Mouse (Mus musculus) embryonic facial prominence, embryonic 12.5 days (tissue): ENCODE measurements at regions not wholly inside any gene's neighbourhood (a gene's known extent, or its start where the extent isn't known, plus 50 kb on each side); places are given as distances from the start of the nearest gene placed in this dataset.

ENCODE experiments used
- ATAC-seq: fragments of 200-750 bp; cut with Nextera tagmentation; 2 replicates; pipeline ENCODE4 v1.8.0; 2017; ENCODE audit not compliant: insufficient number of reproducible peaks, insufficient read depth, low FRiP score, low TSS enrichment
- H3K27ac ChIP-seq: fragments of 300-500 bp; sonication (generic); 2 replicates; pipeline ENCODE4 v1.5.1; 2016; ENCODE audit warnings: mild to moderate bottlenecking
- H3K27me3 ChIP-seq: fragments of 300-500 bp; sonication (generic); 2 replicates; pipeline ENCODE4 v1.6.1; 2016; ENCODE audit warnings: mild to moderate bottlenecking, moderate library complexity
- H3K36me3 ChIP-seq: fragments of 300-500 bp; sonication (generic); 2 replicates; pipeline ENCODE4 v1.6.1; 2016; ENCODE audit warnings: mild to moderate bottlenecking
- H3K4me1 ChIP-seq: fragments of 300-500 bp; sonication (generic); 2 replicates; pipeline ENCODE4 v1.6.1; 2016
- H3K4me2 ChIP-seq: fragments of 300-500 bp; sonication (generic); replicated peaks from 2 replicates; pipeline ENCODE4 v1.6.1; 2016; ENCODE audit warnings: mild to moderate bottlenecking, moderate library complexity
- H3K4me3 ChIP-seq: fragments of 300-500 bp; sonication (generic); 2 replicates; pipeline ENCODE4 v1.5.1; 2016; ENCODE audit warnings: mild to moderate bottlenecking
- H3K9ac ChIP-seq: fragments of 300-500 bp; sonication (generic); 2 replicates; pipeline ENCODE4 v1.6.1; 2016; ENCODE audit warnings: mild to moderate bottlenecking, moderate library complexity
- H3K9me3 ChIP-seq: fragments of 300-500 bp; sonication (generic); 2 replicates; pipeline ENCODE4 v1.6.1; 2016; ENCODE audit warnings: mild to moderate bottlenecking, moderate library complexity
- WGBS: fragments of 180-500 bp; shearing (Covaris S2); methylation state at CpG from one replicate; pipeline ENCODE4 v1.1.7; 2016; 5-methylcytosine and 5-hydroxymethylcytosine counted together

DNA sequence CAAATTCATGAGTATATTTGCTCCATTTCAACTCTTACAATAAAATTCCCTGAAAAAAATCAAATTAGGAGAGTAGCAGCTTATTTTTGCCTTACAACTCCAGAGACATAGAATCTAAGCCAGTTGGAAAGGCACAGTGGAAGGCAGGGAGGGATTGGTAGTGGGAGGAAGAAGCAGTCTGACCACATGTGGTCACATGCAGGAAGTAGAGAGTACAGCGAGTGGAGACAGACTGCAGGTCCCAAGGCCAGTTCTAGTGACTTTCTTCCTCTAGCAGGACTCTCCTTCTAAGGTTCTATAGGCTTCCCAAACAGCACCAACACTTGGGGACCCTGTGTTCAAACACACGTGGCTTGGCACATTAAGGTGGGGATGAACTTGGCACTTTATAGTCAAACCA is 245.6 kb upstream of the Adgrl4 start:
- Histone ChIP-seq H3K36me3 (no peaks in the 10 kb centered on the region), H3K4me1 (no peaks in the 10 kb centered on the region), H3K27me3 (no peaks in the 10 kb centered on the region), H3K9ac (no peak overlapping the region), H3K4me2 (no peak overlapping the region), H3K4me3 (no peak overlapping the region), H3K27ac (no peak overlapping the region), H3K9me3 (no peaks in the 10 kb centered on the region)
- WGBS, result 71% methylated on average over 2 of the region's 2 CpGs
- no peak for ATAC-seq

DNA sequence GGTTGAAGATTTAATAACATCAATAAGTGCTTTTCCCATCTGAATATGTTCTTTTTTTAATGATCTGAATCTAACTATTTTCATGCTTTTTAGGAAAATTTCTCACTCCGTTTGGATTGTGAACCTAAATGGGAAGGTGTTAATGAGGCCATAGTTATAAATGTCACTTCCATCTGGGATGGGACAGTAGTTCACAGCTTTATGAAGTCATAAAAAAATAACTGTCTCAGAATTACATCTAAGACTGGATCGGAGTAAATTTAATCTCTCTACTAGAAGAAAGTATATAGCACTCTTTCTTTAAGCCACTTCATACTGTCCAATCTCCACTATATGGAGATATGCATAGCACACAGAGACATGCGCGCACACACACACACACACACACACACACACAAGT is 226.7 kb upstream of the Adgrl4 start:
- 88% methylated on average over 4 of the region's 4 CpGs for WGBS
- no peak for ATAC-seq
- H3K27me3 ChIP-seq, result no peaks in the 10 kb centered on the region
- no peaks in the 10 kb centered on the region for H3K9me3 ChIP-seq
- H3K4me1 ChIP-seq, result no peaks in the 10 kb centered on the region
- H3K4me3 ChIP-seq, result no peak overlapping the region
- H3K4me2 ChIP-seq, result no peak overlapping the region
- no peak overlapping the region for H3K9ac ChIP-seq
- H3K27ac ChIP-seq, result no peak overlapping the region
- H3K36me3 ChIP-seq, result no peaks in the 10 kb centered on the region

DNA sequence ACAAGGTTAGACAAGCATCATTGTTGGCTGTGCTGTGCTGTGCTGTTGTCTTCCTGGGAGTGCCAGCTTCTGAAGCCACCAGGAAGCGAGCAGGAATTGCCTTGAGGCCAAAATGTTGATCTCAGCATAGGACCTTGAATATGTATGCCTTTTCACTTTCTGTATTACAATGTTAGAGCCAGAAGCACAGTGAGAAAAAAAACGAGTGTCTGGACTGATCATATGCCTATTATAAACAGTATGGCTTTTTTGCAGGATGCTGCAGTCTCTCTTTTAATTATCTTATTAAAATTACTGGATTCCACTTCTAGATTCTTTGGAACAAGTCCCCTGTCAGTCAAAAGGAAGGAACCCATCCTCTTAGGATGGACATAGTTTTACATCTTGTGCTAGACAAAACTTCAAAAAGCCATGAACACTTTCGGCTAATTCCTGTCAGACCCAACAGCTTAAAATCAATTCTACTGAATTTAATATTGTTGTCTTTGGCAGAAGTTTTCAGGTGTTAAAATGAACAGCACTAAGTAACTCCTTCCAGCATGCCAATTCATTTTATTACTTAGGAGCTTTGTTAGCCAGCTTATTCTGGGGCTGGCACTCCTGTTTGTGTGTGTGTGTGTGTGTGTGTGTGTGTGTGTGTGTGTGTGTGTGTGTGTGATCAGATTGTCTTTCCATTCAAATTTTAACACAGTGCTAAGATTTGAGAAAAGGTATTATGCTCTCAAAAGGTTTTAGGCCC is 220.8 kb upstream of the Adgrl4 start:
- no peaks in the 10 kb centered on the region for H3K9me3 ChIP-seq
- no peak overlapping the region for H3K4me2 ChIP-seq
- no peaks in the 10 kb centered on the region for H3K36me3 ChIP-seq
- ATAC-seq, result no peak
- no peak overlapping the region for H3K27ac ChIP-seq
- H3K27me3 ChIP-seq, result no peaks in the 10 kb centered on the region
- H3K4me3 ChIP-seq, result no peak overlapping the region
- H3K9ac ChIP-seq, result no peak overlapping the region
- H3K4me1 ChIP-seq, result no peaks in the 10 kb centered on the region
- 63% methylated on average over 3 of the region's 3 CpGs for WGBS

DNA sequence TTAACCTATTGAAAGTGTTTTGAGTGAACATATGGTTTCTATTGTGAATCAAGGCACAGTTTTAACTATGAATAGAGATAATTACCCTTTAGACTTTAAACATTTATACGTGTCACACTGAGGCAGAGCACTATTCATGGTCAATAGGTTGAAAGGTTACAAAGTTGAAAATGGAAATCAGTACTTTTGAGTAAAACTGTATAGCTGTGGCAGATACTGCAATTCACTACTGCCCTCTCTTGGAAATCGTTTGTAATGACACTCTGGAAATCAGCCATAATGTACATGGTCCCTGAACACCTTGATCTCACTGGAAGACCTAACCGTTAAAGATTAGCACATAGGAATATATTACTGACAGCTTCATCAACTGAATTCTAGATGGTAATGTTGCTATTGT is 215.3 kb upstream of the Adgrl4 start:
- Histone ChIP-seq H3K9ac (no peak overlapping the region), H3K9me3 (no peaks in the 10 kb centered on the region), H3K36me3 (no peaks in the 10 kb centered on the region), H3K4me3 (no peak overlapping the region), H3K4me1 (no peaks in the 10 kb centered on the region), H3K4me2 (no peak overlapping the region), H3K27ac (no peak overlapping the region), H3K27me3 (no peaks in the 10 kb centered on the region)
- WGBS, result 10% methylated on average over 3 of the region's 3 CpGs
- no peak for ATAC-seq

- no peaks in the 10 kb centered on the region for H3K4me1 ChIP-seq
- H3K9me3 ChIP-seq, result no peaks in the 10 kb centered on the region
- no peaks in the 10 kb centered on the region for H3K36me3 ChIP-seq
- H3K4me3 ChIP-seq, result no peak overlapping the region
- H3K27ac ChIP-seq, result no peak overlapping the region
- no peaks in the 10 kb centered on the region for H3K27me3 ChIP-seq
- H3K9ac ChIP-seq, result no peak overlapping the region
- no peak for ATAC-seq
- 79% methylated on average over 2 of the region's 2 CpGs for WGBS
- H3K4me2 ChIP-seq, result no peak overlapping the region
These were observed 185.2 kb upstream of the Adgrl4 start for GRCm38 (mm10) chr3:151252458-151252857.

- no peaks in the 10 kb centered on the region for H3K9me3 ChIP-seq
- no peaks in the 10 kb centered on the region for H3K4me1 ChIP-seq
- H3K9ac ChIP-seq, result no peak overlapping the region
- no peak for ATAC-seq
- no peaks in the 10 kb centered on the region for H3K36me3 ChIP-seq
- H3K27ac ChIP-seq, result no peak overlapping the region
- no peak overlapping the region for H3K4me2 ChIP-seq
- 77% methylated on average over 3 of the region's 3 CpGs for WGBS
- no peaks in the 10 kb centered on the region for H3K27me3 ChIP-seq
- no peak overlapping the region for H3K4me3 ChIP-seq
These were observed 174.9 kb upstream of the Adgrl4 start for GRCm38 (mm10) chr3:151262821-151263220.

DNA sequence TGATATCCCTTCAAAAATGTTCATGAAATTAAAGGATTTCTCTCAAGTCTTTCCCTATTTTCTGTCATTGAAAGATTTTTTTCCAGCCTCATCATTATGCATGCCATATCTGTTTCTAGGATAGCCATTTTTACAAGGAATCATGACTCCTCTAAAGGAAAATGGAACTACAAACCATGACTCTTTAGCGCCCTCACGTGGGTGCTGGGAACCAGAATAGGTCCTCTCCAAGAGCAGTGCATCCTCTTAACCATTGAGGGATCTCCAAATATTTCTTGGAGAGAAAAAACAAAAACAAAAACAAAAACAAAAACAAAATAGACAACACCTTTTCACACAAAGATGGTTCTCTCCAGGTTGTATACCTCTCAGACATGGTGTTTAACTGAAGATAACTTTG is 172.0 kb upstream of the Adgrl4 start:
- Histone ChIP-seq H3K9me3 (no peaks in the 10 kb centered on the region), H3K36me3 (no peaks in the 10 kb centered on the region), H3K27me3 (no peaks in the 10 kb centered on the region), H3K4me2 (no peak overlapping the region), H3K4me1 (no peaks in the 10 kb centered on the region), H3K27ac (no peak overlapping the region), H3K4me3 (no peak overlapping the region), H3K9ac (no peak overlapping the region)
- WGBS, result 21% methylated on average over 2 of the region's 2 CpGs
- no peak for ATAC-seq

GRCm38 (mm10) chr3:151269514-151269913 is 168.2 kb upstream of the Adgrl4 start:
- Histone ChIP-seq H3K4me2 (no peak overlapping the region), H3K9ac (no peak overlapping the region), H3K27me3 (no peaks in the 10 kb centered on the region), H3K36me3 (no peaks in the 10 kb centered on the region), H3K4me3 (no peak overlapping the region), H3K27ac (no peak overlapping the region), H3K4me1 (no peaks in the 10 kb centered on the region), H3K9me3 (no peaks in the 10 kb centered on the region)
- 70% methylated on average over 2 of the region's 2 CpGs for WGBS
- no peak for ATAC-seq

DNA sequence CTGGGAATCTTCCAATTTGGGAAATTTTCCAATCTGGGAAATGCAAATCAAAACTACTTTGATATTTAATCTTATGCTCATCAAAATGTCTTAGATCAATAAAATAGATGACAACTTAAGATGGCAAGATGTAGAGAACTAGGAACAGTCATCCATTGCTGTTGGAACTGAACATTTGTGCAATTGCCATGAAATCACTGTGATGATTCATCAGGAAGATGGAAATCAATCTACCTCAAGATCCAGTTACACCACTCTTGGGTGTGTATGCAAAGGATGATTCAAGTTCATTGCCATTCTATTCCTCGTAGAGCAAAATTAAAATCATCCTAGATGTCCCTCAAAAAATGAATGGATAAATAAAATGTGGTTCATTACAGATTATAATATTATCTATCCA is 153.9 kb upstream of the Adgrl4 start:
- Histone ChIP-seq H3K4me3 (no peak overlapping the region), H3K27me3 (no peaks in the 10 kb centered on the region), H3K9ac (no peak overlapping the region), H3K36me3 (no peaks in the 10 kb centered on the region), H3K4me1 (no peaks in the 10 kb centered on the region), H3K27ac (no peak overlapping the region), H3K4me2 (no peak overlapping the region), H3K9me3 (no peaks in the 10 kb centered on the region)
- 85% methylated on average over 1 of the region's 1 CpGs for WGBS
- no peak for ATAC-seq

DNA sequence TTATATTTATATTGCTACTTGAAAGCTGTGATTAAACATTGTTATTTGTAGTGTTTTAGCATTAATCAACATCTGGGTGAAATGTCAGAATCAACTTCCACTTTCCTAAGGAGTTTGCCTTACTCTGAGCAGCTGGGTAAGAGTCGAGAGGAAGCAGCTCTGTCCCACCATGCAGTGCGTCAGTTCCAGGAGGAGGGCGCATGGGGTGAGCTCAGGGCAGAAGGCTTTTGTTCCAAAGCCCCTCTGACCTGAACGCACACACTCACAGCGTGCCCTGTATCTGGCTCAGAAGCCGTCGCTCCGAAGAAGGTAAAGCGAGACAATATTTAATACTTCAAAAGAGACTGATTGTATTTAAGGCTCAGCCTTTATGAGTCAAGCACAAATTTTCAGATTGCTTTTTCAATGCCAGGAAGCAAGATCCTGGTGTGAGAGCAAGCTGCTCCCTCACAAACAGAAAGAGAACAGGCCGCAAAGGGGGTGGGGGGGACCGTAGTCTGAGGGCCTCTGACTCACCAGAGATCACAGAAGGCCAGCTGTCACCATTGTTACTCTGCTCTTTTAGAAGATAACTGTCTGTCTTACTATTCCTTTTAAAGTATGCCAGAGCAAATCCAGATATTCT is 143.6 kb upstream of the Adgrl4 start:
- Histone ChIP-seq H3K27ac (no peak overlapping the region), H3K4me1 (no peaks in the 10 kb centered on the region), H3K4me2 (no peak overlapping the region), H3K36me3 (no peaks in the 10 kb centered on the region), H3K9ac (no peak overlapping the region), H3K9me3 (no peaks in the 10 kb centered on the region), H3K4me3 (no peak overlapping the region), H3K27me3 (no peaks in the 10 kb centered on the region)
- 0 out of 2 replicates have a peak, but pooled peaks have one; percentile 60 for ATAC-seq
- 47% methylated on average over 11 of the region's 11 CpGs for WGBS

DNA sequence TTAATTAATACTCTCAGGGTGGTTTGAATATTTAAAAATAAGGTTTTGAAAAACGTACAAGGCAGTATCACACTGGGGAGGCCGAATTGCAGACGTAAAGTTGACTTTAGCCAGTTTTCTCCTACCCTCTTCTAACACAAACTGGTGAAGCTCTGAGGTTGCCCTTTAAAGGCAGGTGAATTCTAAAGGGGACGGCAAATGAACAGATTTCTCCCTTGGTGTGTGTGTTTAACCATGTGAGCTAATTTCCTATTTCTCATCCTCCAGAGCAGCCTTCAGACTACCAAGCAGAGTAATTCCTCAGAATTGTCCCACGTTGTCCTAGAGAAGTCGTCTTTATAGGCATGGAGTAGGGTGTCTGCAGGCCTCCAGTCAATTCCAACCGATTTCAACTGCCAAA is 143.1 kb upstream of the Adgrl4 start:
- Histone ChIP-seq H3K4me1 (no peaks in the 10 kb centered on the region), H3K9ac (no peak overlapping the region), H3K27ac (no peak overlapping the region), H3K9me3 (no peaks in the 10 kb centered on the region), H3K27me3 (no peaks in the 10 kb centered on the region), H3K4me3 (no peak overlapping the region), H3K4me2 (no peak overlapping the region), H3K36me3 (no peaks in the 10 kb centered on the region)
- 82% methylated on average over 7 of the region's 7 CpGs for WGBS
- ATAC-seq, result no peak

DNA sequence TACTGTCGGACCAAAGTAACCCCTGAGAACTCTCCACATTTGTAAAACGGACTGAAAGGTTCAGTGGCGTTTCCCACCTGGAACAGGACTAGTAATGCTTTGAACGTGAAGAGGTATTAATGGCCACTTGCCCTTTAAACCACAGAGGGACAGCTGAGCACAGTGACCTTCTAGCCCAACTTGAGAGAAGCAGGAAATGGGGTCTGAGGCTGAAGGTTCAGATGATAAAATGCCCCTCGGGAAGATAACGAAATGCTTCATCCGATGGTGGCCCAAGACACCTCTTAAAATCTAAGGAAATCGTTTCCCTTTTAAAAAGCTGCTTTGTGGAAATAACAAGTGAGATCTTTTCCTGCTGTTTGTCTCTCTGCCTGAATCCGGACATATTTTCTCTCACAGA is 142.7 kb upstream of the Adgrl4 start:
- no peak overlapping the region for H3K27ac ChIP-seq
- H3K9ac ChIP-seq, result no peak overlapping the region
- H3K4me3 ChIP-seq, result no peak overlapping the region
- H3K4me1 ChIP-seq, result no peaks in the 10 kb centered on the region
- H3K27me3 ChIP-seq, result no peaks in the 10 kb centered on the region
- 59% methylated on average over 9 of the region's 9 CpGs for WGBS
- H3K9me3 ChIP-seq, result no peaks in the 10 kb centered on the region
- H3K36me3 ChIP-seq, result no peaks in the 10 kb centered on the region
- ATAC-seq, result no peak
- no peak overlapping the region for H3K4me2 ChIP-seq
